Mouse (Mus musculus) hindbrain, embryonic 16.5 days (tissue): Measurements from ENCODE around the gene Mylk2. TPM values are rescaled to one million over a fixed set of nuclear protein-coding genes. Genes with fewer than 3 reads are reported as not detected.

Source experiments
- ATAC-seq: fragments of 200-750 bp; cut with Nextera tagmentation; 2 replicates; pipeline ENCODE4 v1.8.0; 2017; ENCODE audit warnings: moderate TSS enrichment, moderate library complexity
- H3K27ac ChIP-seq: fragments of 300-500 bp; sonication (generic); 2 replicates; pipeline ENCODE4 v1.5.1; 2014; ENCODE audit warnings: low read depth, mild to moderate bottlenecking, control low read depth, low read length, moderate library complexity
- H3K27me3 ChIP-seq: fragments of 300-500 bp; sonication (generic); replicated peaks from 2 replicates; pipeline ENCODE4 v1.6.1; 2014; ENCODE audit warnings: low read length; ENCODE audit not compliant: control insufficient read depth, insufficient read depth
- H3K36me3 ChIP-seq: fragments of 300-500 bp; sonication (generic); 2 replicates; pipeline ENCODE4 v1.6.1; 2014; ENCODE audit warnings: mild to moderate bottlenecking, low read length, moderate library complexity, mixed read lengths; ENCODE audit not compliant: control insufficient read depth, insufficient read depth
- H3K4me1 ChIP-seq: fragments of 300-500 bp; sonication (generic); 2 replicates; pipeline ENCODE4 v1.6.1; 2014; ENCODE audit warnings: low read depth, low read length; ENCODE audit not compliant: control insufficient read depth, insufficient read depth
- H3K4me2 ChIP-seq: fragments of 300-500 bp; sonication (generic); 2 replicates; pipeline ENCODE4 v1.6.1; 2014; ENCODE audit warnings: mild to moderate bottlenecking, low read length, control low read depth, moderate library complexity
- H3K4me3 ChIP-seq: fragments of 300-500 bp; sonication (generic); 2 replicates; pipeline ENCODE4 v1.5.1; 2014; ENCODE audit warnings: mild to moderate bottlenecking, low read length, control low read depth, moderate library complexity
- H3K9ac ChIP-seq: fragments of 300-500 bp; sonication (generic); 2 replicates; pipeline ENCODE4 v1.6.1; 2014; ENCODE audit warnings: low read depth, mild to moderate bottlenecking, control low read depth, low read length, moderate library complexity
- H3K9me3 ChIP-seq: fragments of 300-500 bp; sonication (generic); 2 replicates; pipeline ENCODE4 v1.6.1; 2014; ENCODE audit warnings: mild to moderate bottlenecking, low read length, moderate library complexity; ENCODE audit not compliant: control insufficient read depth
- WGBS: fragments of 180-500 bp; shearing (Covaris S2); extraction: QIAGEN DNeasy Blood & Tissue Kit; methylation state at CpG from one replicate; pipeline ENCODE4 v1.1.7; 2014; 5-methylcytosine and 5-hydroxymethylcytosine counted together
- polyA plus RNA-seq: library from polyadenylated mRNA; unstranded; fragments of >200 nt; fragmentation: Nextera tagmentation; extraction: Ambion mirVana; gene quantifications from 2 replicates; pipeline ENCODE4 v1.2.1, GENCODE M21; 2015

The Mylk2 gene
- polyA plus RNA-seq: 0.21 and 0.44 TPM in 2 replicates

- Histone ChIP-seq H3K4me2 (no peak within 1 kb of the TSS), H3K9ac (no peak within 1 kb of the TSS), H3K4me1 (peaks cover 14% of the 10 kb centered on the region), H3K36me3 (no peaks in the 10 kb centered on the region), H3K4me3 (no peak within 1 kb of the TSS), H3K27me3 (peaks cover 21% of the 10 kb centered on the region), H3K27ac (no peak within 1 kb of the TSS), H3K9me3 (no peaks in the 10 kb centered on the region)
- WGBS: 25% methylated on average over 12 of the region's 12 CpGs
- ATAC-seq: no peak
Observed at GRCm38 (mm10) chr2:152911031-152911430, at the start of gene Mylk2. Gene Mylk2, plus strand, starts transcription at chr2:152911352.

- no peak overlapping the region for H3K4me3 ChIP-seq
- no peak overlapping the region for H3K27ac ChIP-seq
- 89% methylated on average over 1 of the region's 1 CpGs for WGBS
- H3K27me3 ChIP-seq: no peaks in the 10 kb centered on the region
- no peak overlapping the region for H3K9ac ChIP-seq
- H3K4me2 ChIP-seq: no peak overlapping the region
- ATAC-seq: no peak
- no peaks in the 10 kb centered on the region for H3K9me3 ChIP-seq
- H3K4me1 ChIP-seq: no peaks in the 10 kb centered on the region
- no peaks in the 10 kb centered on the region for H3K36me3 ChIP-seq
Observed at GRCm38 (mm10) chr2:152861891-152862290, 49.3 kb upstream of the Mylk2 start.

DNA sequence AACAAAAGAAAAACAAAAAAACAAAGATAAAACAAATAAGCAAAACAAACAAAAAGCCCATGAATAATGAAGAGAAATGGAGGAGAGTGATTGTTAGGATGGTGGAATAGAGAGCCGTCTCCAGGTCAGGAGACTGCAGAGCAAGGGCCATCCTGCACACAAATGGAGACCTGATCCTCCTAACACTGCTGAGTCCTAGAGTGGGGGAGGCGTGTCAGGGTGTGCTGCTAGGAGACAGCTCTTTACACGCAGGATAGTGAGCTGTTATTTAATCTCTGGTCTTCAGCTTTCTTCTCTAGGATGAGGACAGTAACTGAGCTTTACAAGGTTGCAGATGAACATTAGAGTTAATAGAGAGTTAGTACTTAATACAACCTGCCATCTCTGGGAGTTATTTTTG is 48.5 kb upstream of the Mylk2 start:
- Histone ChIP-seq H3K9ac (no peak overlapping the region), H3K27me3 (no peaks in the 10 kb centered on the region), H3K4me1 (no peaks in the 10 kb centered on the region), H3K36me3 (no peaks in the 10 kb centered on the region), H3K4me3 (no peak overlapping the region), H3K9me3 (no peaks in the 10 kb centered on the region), H3K27ac (no peak overlapping the region), H3K4me2 (no peak overlapping the region)
- 79% methylated on average over 3 of the region's 3 CpGs for WGBS
- ATAC-seq: no peak

DNA sequence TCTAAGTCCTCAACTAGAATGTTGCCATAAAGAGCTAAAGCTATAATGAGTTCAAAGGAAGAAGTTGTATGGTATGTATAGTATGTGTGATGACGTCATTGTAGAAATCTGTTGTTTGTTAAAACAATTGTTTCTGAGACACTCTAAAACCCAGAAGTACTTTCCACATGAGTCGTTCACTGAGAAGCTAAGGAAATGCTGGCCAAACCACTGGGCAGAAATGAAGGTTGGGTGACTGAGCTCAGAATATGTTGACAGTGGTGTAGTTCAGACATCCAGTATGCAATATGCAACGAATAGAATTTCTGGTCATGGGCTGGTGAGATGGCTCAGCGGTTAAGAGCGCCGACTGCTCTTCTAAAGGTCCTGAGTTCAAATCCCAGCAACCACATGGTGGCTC is 47.8 kb upstream of the Mylk2 start:
- no peaks in the 10 kb centered on the region for H3K4me1 ChIP-seq
- no peaks in the 10 kb centered on the region for H3K27me3 ChIP-seq
- H3K27ac ChIP-seq: no peak overlapping the region
- H3K4me3 ChIP-seq: no peak overlapping the region
- no peak for ATAC-seq
- 95% methylated on average over 6 of the region's 6 CpGs for WGBS
- H3K36me3 ChIP-seq: no peaks in the 10 kb centered on the region
- H3K4me2 ChIP-seq: no peak overlapping the region
- H3K9ac ChIP-seq: no peak overlapping the region
- no peaks in the 10 kb centered on the region for H3K9me3 ChIP-seq

- Histone ChIP-seq H3K4me1 (no peaks in the 10 kb centered on the region), H3K9ac (no peak overlapping the region), H3K9me3 (no peaks in the 10 kb centered on the region), H3K4me2 (no peak overlapping the region), H3K27ac (no peak overlapping the region), H3K4me3 (no peak overlapping the region), H3K36me3 (no peaks in the 10 kb centered on the region), H3K27me3 (no peaks in the 10 kb centered on the region)
- no peak for ATAC-seq
- 97% methylated on average over 3 of the region's 3 CpGs for WGBS
Observed at GRCm38 (mm10) chr2:152878239-152878638, 32.9 kb upstream of the Mylk2 start.

DNA sequence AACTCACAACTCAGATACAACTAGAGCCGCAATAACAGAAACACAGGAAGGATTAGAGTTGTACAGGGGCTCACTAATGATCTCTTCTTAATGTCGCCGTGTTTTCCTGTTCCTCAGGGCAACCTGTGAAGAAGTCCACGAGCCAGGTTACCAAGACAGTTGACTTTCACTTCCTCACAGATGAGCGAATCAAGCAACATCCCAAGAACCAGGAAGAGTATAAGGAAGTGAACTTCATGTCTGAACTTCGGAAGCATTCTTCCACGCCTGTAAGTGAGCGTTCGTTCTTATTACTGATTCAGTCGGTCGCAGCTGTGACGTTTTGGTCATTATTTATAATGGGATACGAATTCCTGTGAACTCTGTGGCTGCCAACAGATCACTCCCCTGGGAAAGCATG is 30.3 kb upstream of the Mylk2 start:
- Histone ChIP-seq H3K4me3 (no peak overlapping the region), H3K4me2 (no peak overlapping the region), H3K36me3 (no peaks in the 10 kb centered on the region; the same call in 1 of the 2 replicates), H3K4me1 (no peaks in the 10 kb centered on the region), H3K9ac (no peak overlapping the region), H3K9me3 (no peaks in the 10 kb centered on the region), H3K27ac (no peak overlapping the region), H3K27me3 (no peaks in the 10 kb centered on the region)
- no peak for ATAC-seq
- 92% methylated on average over 13 of the region's 13 CpGs for WGBS

- 95% methylated on average over 6 of the region's 6 CpGs for WGBS
- H3K36me3 ChIP-seq: no peaks in the 10 kb centered on the region; the same call in 1 of the 2 replicates
- H3K4me3 ChIP-seq: no peak overlapping the region
- ATAC-seq: no peak
- H3K27me3 ChIP-seq: no peaks in the 10 kb centered on the region
- no peak overlapping the region for H3K27ac ChIP-seq
- H3K4me2 ChIP-seq: no peak overlapping the region
- no peaks in the 10 kb centered on the region for H3K9me3 ChIP-seq
- no peaks in the 10 kb centered on the region for H3K4me1 ChIP-seq
- no peak overlapping the region for H3K9ac ChIP-seq
Observed at GRCm38 (mm10) chr2:152884101-152884645, 27.0 kb upstream of the Mylk2 start.

DNA sequence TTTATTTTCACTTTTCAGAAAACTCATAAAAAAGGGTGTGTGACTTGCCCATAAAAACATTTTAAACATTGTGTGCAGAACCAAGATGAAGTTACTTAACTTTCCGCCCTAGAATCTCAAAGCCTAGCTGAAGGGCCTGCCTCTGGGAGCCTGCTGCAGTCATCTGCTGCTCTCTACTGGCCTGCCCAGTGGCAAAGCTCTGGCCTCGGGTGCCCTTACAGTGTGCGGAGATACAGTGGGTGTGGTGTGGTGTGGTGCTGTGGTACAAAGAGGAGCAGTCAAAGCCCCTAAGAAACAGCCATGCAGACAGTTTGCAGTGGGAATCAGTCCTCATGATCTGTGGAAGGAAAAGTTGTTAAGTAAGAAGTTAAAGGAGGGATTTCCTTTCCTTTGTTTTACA is 23.9 kb upstream of the Mylk2 start:
- 94% methylated on average over 3 of the region's 3 CpGs for WGBS

GRCm38 (mm10) chr2:152888774-152889173 is 22.4 kb upstream of the Mylk2 start:
- H3K4me3 ChIP-seq: no peak overlapping the region
- no peak overlapping the region for H3K9ac ChIP-seq
- H3K36me3 ChIP-seq: no peaks in the 10 kb centered on the region; the same call in 1 of the 2 replicates
- H3K27me3 ChIP-seq: no peaks in the 10 kb centered on the region
- no peak for ATAC-seq
- H3K4me2 ChIP-seq: no peak overlapping the region
- no peaks in the 10 kb centered on the region for H3K9me3 ChIP-seq
- H3K4me1 ChIP-seq: no peaks in the 10 kb centered on the region
- H3K27ac ChIP-seq: no peak overlapping the region
- WGBS: 92% methylated on average over 5 of the region's 5 CpGs

More for the DNA sequence above, 23.9 kb upstream of the Mylk2 start:
- no peaks in the 10 kb centered on the region for H3K4me1 ChIP-seq
- no peaks in the 10 kb centered on the region for H3K9me3 ChIP-seq
- H3K27me3 ChIP-seq: no peaks in the 10 kb centered on the region
- H3K27ac ChIP-seq: no peak overlapping the region
- H3K9ac ChIP-seq: no peak overlapping the region
- no peak overlapping the region for H3K4me3 ChIP-seq
- no peak for ATAC-seq
- H3K36me3 ChIP-seq: no peaks in the 10 kb centered on the region; the same call in 1 of the 2 replicates
- no peak overlapping the region for H3K4me2 ChIP-seq

GRCm38 (mm10) chr2:152895834-152896233 is 15.3 kb upstream of the Mylk2 start:
- no peaks in the 10 kb centered on the region for H3K27me3 ChIP-seq
- H3K36me3 ChIP-seq: no peaks in the 10 kb centered on the region
- H3K4me2 ChIP-seq: no peak overlapping the region
- WGBS: 87% methylated on average over 9 of the region's 9 CpGs
- ATAC-seq: no peak
- no peaks in the 10 kb centered on the region for H3K4me1 ChIP-seq
- H3K27ac ChIP-seq: no peak overlapping the region
- no peak overlapping the region for H3K9ac ChIP-seq
- no peaks in the 10 kb centered on the region for H3K9me3 ChIP-seq
- no peak overlapping the region for H3K4me3 ChIP-seq
